Mouse (Mus musculus): ENCODE measurements around the gene Mgp.

DNA sequence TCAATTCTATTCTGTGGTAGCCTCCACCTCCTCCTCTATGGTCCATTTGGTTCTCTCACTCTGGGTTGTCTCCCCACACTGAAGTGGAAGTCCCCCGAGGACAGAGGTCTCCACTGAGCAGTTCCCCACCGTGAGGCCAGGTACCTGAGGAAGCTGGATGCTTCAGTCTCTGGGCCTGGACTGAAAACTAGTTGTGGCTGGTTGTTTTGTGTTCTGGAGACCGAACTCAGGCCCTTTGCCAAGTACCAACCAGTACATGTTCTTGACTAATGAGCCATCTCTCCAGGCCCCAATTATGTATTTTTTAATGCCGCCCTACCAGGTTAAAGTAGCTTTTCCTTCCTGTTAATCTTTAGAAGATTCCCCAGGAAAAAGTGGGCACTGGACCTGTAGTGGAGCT is 23.3 kb downstream of the Mgp start:
- no peak for TF ChIP-seq FLI1 (IDR thresholded peaks at IDR 0.05; ENCODE audit: low read length)
- TF ChIP-seq GATA1 (IDR thresholded peaks at IDR 0.05; ENCODE audit: borderline replicate concordance, low read length): no peak
